Mouse (Mus musculus) CD4-positive, CD25-positive, alpha-beta regulatory T cell, adult 2 months (primary cell): ENCODE results near the gene Frmd4a.
A peak's percentile ranks its signal among the peaks of the same experiment; 100 is the strongest.

Experiments
- DNase-seq: peaks from one replicate; pipeline ENCODE4 v3.0.0-alpha.2; 2012; ENCODE audit warnings: low read depth, low spot score

Gene Frmd4a

GRCm38 (mm10) chr2:4575163-4575562, 557.6 kb downstream of the Frmd4a start:
- DNase-seq: no peak

- DNase-seq: no peak
Observed at GRCm38 (mm10) chr2:4575975-4576374, 558.5 kb downstream of the Frmd4a start.

GRCm38 (mm10) chr2:4578291-4578690, 560.8 kb downstream of the Frmd4a start:
- DNase-seq: no peak

GRCm38 (mm10) chr2:4579357-4580068, 562.0 kb downstream of the Frmd4a start:
- DNase-seq: no peak

- DNase-seq: no peak
Observed at GRCm38 (mm10) chr2:4580666-4581065, 563.1 kb downstream of the Frmd4a start.

- DNase-seq: no peak
Observed at GRCm38 (mm10) chr2:4582930-4583329, 565.4 kb downstream of the Frmd4a start.

- DNase-seq: no peak
Observed at GRCm38 (mm10) chr2:4584252-4584651, 566.7 kb downstream of the Frmd4a start.

GRCm38 (mm10) chr2:4586245-4586644, 568.7 kb downstream of the Frmd4a start:
- no peak for DNase-seq

GRCm38 (mm10) chr2:4587685-4588409, 570.3 kb downstream of the Frmd4a start:
- no peak for DNase-seq

GRCm38 (mm10) chr2:4591647-4592046, 574.1 kb downstream of the Frmd4a start:
- no peak for DNase-seq

GRCm38 (mm10) chr2:4592666-4593065, 575.1 kb downstream of the Frmd4a start:
- no peak for DNase-seq

- DNase-seq: peak; percentile 8
Observed at GRCm38 (mm10) chr2:4593433-4593832, 575.9 kb downstream of the Frmd4a start.

GRCm38 (mm10) chr2:4593878-4594387, 576.4 kb downstream of the Frmd4a start:
- no peak for DNase-seq

GRCm38 (mm10) chr2:4596992-4597391, 579.5 kb downstream of the Frmd4a start:
- DNase-seq: no peak

GRCm38 (mm10) chr2:4601034-4601890, 583.7 kb downstream of the Frmd4a start:
- peak; percentile 57 for DNase-seq

GRCm38 (mm10) chr2:4603361-4603945, 585.9 kb downstream of the Frmd4a start:
- no peak for DNase-seq

- DNase-seq: no peak
Observed at GRCm38 (mm10) chr2:4606559-4606958, 589.0 kb downstream of the Frmd4a start.

GRCm38 (mm10) chr2:4608253-4608652, 590.7 kb downstream of the Frmd4a start:
- no peak for DNase-seq

- no peak for DNase-seq
Observed at GRCm38 (mm10) chr2:4609433-4609832, 591.9 kb downstream of the Frmd4a start.

GRCm38 (mm10) chr2:4611295-4611694, 593.8 kb downstream of the Frmd4a start:
- DNase-seq: no peak

- no peak for DNase-seq
Observed at GRCm38 (mm10) chr2:4611704-4612103, 594.2 kb downstream of the Frmd4a start.
